Mouse (Mus musculus) heart, postnatal 0 days (tissue): ENCODE data around the gene Ros1. TPM values are rescaled to one million over a fixed set of nuclear protein-coding genes. Genes with fewer than 3 reads are reported as not detected.

ENCODE experiments used
- ATAC-seq: fragments of 200-750 bp; cut with Nextera tagmentation; 2 replicates; pipeline ENCODE4 v1.8.0; 2017; ENCODE audit warnings: low read depth, moderate number of reproducible peaks, moderate library complexity; ENCODE audit not compliant: insufficient read depth
- DNase-seq: peaks from one replicate; pipeline ENCODE4 v3.0.0-alpha.2; 2016; ENCODE audit warnings: low spot score
- H3K27ac ChIP-seq: fragments of 300-500 bp; sonication (generic); 2 replicates; pipeline ENCODE4 v1.5.1; 2014; ENCODE audit warnings: low read depth, mild to moderate bottlenecking
- H3K27me3 ChIP-seq: fragments of 300-500 bp; sonication (generic); 2 replicates; pipeline ENCODE4 v1.6.1; 2014; ENCODE audit warnings: low read length, mixed read lengths; ENCODE audit not compliant: control insufficient read depth, insufficient read depth
- H3K36me3 ChIP-seq: fragments of 300-500 bp; sonication (generic); replicated peaks from 2 replicates; pipeline ENCODE4 v1.6.1; 2014; ENCODE audit warnings: low read length, mixed read lengths; ENCODE audit not compliant: control insufficient read depth, insufficient read depth
- H3K4me1 ChIP-seq: fragments of 300-500 bp; sonication (generic); 2 replicates; pipeline ENCODE4 v1.6.1; 2014; ENCODE audit warnings: antibody characterized with exemption; ENCODE audit not compliant: control insufficient read depth, insufficient read depth
- H3K4me2 ChIP-seq: fragments of 300-500 bp; sonication (generic); 2 replicates; pipeline ENCODE4 v1.6.1; 2014; ENCODE audit warnings: low read depth, mild to moderate bottlenecking, low read length, moderate library complexity
- H3K4me3 ChIP-seq: fragments of 300-500 bp; sonication (generic); 2 replicates; pipeline ENCODE4 v1.5.1; 2014; ENCODE audit warnings: low read depth, low read length
- H3K9ac ChIP-seq: fragments of 300-500 bp; sonication (generic); replicated peaks from 2 replicates; pipeline ENCODE4 v1.6.1; 2014; ENCODE audit warnings: low read depth, low read length, mixed read lengths
- H3K9me3 ChIP-seq: fragments of 300-500 bp; sonication (generic); replicated peaks from 2 replicates; pipeline ENCODE4 v1.6.1; 2016; ENCODE audit warnings: low read length; ENCODE audit not compliant: control insufficient read depth
- CTCF ChIP-seq: IDR thresholded peaks from 2 replicates; pipeline ENCODE4 v1.5.1; 2016; ENCODE audit warnings: antibody characterized with exemption, control low read depth, low read depth
- EP300 ChIP-seq: IDR thresholded peaks from 2 replicates; pipeline ENCODE4 v1.6.1; 2016; ENCODE audit warnings: antibody characterized with exemption, low read depth
- WGBS: fragments of 180-500 bp; shearing (Covaris S2); extraction: QIAGEN DNeasy Blood & Tissue Kit; methylation state at CpG from one replicate; pipeline ENCODE4 v1.1.7; 2014; 5-methylcytosine and 5-hydroxymethylcytosine counted together
- polyA plus RNA-seq: library from polyadenylated mRNA; unstranded; fragments of >200 nt; fragmentation: Nextera tagmentation; extraction: Ambion mirVana; gene quantifications from 2 replicates; pipeline ENCODE4 v1.2.1, GENCODE M21; 2015
- total RNA-seq: library from RNA; depleted of rRNA; stranded (reverse); fragments of >200 nt; gene quantifications from 2 replicates; pipeline ENCODE4 v1.2.3, GENCODE M21; 2014; ENCODE audit warnings: low replicate concordance

Gene Ros1
- total and polyA plus RNA-seq, 2 experiments from 2014 or later, result not detected

DNA sequence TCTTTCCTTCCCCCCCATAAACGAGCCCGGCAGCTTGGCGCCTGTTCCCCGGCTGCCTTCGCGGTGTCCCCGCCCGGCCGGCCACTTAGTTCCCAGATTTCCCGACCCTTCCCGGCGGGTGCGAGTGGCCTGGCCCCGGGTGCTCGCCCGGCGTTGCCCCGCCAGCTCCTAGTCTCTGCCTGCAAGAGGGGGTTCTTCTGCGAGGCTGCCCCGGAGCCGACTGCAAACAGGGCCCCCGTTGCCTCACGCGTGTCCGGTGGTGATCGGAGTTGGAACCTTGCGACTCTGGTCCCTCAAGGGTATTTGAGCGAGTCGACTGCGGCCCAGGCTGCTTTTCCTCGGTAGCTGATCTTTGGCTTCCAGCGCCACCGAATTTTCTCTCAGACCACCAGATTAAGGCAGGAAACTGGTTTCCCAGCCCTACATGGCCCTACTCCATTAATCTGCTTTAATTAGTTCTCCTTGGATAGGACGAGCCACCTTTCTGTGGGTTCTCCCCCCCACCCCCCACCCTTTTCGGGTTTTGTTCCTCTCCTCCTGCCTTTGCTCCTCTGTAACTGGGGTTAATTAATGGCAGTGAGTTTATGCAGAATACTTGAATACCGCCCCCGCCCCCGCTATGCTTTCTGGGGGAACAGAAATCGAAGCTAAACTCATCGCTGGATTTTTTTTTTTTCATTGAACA lies 39.1 kb upstream of the Ros1 start:
- H3K4me2 ChIP-seq, result peak overlapping the region; percentile 90
- no peaks in the 10 kb centered on the region for H3K9me3 ChIP-seq
- no peaks in the 10 kb centered on the region for H3K36me3 ChIP-seq
- no peaks in the 10 kb centered on the region for H3K27me3 ChIP-seq
- DNase-seq, result peak; percentile 22
- H3K4me1 ChIP-seq, result peaks cover 10% of the 10 kb centered on the region
- WGBS, result under 1% methylated on average over 40 of the region's 40 CpGs
- peak; percentile 34 for ATAC-seq
- peak overlapping the region; percentile 76 for H3K4me3 ChIP-seq
- H3K9ac ChIP-seq, result peak overlapping the region; percentile 75
- TF ChIP-seq EP300 (no peak), CTCF (no peak)
- peak overlapping the region; percentile 74 for H3K27ac ChIP-seq

DNA sequence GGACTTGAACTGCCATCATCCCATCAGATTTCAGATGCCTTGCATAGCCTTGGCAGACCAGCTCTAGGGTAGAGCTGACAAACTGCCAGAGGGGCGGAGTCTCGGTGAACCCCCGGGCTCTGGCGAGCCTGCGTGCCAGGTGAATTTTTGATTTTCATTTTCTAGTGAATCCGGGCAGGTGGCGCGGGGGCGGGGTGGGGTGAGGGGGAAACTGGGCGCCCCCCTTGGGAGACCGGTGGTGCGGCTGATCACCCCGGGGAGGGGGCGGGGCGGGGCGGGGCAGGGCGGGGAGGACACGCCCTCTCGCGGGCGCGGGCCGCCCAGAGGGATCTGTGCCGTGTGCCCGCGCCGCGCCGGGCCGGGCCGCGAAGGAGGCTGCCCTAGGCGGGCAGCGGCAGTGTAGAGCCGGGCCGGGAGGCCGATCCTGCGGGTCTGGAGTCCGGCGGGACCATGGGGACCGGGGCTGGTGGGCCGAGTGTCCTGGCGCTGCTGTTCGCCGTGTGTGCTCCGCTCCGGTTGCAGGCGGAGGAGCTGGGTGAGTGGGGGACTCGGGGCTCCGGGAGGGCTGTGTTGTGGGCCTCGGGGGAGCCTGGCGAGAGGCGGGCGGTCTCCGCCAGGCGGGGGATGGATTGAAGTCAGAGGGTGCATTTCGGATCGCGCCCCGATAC lies 38.4 kb upstream of the Ros1 start, which contains the start of gene Dcbld1:
Gene Dcbld1 (plus strand): TSS at position 319 of the 668 bp plus-strand sequence.
- Histone ChIP-seq H3K4me3 (peak within 1 kb of the TSS; percentile 76), H3K36me3 (no peaks in the 10 kb centered on the region), H3K9me3 (no peaks in the 10 kb centered on the region), H3K4me2 (peak within 1 kb of the TSS; percentile 90), H3K27ac (peak within 1 kb of the TSS; percentile 74), H3K4me1 (peaks cover 10% of the 10 kb centered on the region), H3K9ac (peak within 1 kb of the TSS; percentile 75), H3K27me3 (no peaks in the 10 kb centered on the region)
- WGBS, result 1% methylated on average over 46 of the region's 60 CpGs
- TF ChIP-seq EP300 (no peak), CTCF (no peak)
- ATAC-seq (peak; percentile 92), DNase-seq (peak; percentile 55)

DNA sequence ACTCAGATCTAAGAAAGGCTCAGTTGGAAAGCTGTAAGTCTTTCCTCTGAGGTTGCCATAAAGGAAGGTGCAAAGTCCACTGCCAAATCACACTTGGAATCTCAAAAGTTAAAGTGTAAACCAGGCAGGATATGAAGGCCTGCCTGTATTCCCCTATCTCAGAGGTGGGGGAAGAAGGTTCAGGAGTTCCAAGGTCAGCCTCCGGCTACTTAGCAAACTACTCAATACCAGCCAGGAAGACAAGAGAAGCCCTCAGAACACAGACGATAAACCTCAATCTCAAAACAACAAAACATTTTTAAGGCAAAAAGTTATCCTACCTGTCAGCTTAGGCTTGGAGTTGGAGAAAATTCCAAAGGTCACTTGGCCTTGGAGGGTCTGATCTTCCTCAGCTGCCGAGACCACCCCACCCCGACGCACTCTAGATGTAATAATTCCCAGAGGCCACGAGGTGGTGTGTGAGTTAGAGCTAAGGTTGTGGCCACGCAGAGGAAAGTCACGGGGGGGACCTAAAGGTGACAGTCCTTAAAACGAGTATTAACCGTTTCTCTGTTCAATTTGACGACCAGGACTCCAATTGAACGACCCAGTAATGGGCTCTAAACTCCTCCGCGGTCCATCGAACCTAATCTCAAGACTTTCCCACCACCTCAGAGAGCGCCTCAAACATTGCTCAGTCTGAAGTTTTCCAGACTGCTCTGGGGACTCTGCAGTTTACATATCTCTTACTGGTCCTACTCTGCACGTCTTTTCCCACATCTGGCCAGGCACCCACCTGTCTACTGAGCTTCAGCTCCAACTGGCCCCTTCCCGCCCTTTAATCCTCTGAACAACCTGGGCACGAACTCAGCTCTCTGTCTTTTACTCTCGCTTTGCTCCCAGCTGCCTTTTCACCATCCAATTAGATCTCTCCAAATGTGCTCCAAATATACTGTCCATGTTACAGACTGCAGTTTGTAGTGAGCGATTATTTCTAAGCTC lies 37.4 kb upstream of the Ros1 start:
- DNase-seq (peak; percentile 34), ATAC-seq (peak; percentile 29; the same call in 1 of the 2 replicates)
- Histone ChIP-seq H3K27me3 (no peaks in the 10 kb centered on the region), H3K4me1 (peaks cover 10% of the 10 kb centered on the region), H3K4me3 (peak overlapping the region; percentile 76), H3K36me3 (no peaks in the 10 kb centered on the region), H3K4me2 (peak overlapping the region; percentile 90), H3K9ac (no peak overlapping the region), H3K27ac (no peak overlapping the region), H3K9me3 (no peaks in the 10 kb centered on the region)
- no peak for TF ChIP-seq EP300
- peak; percentile 53 for TF ChIP-seq CTCF
- 10% methylated on average over 21 of the region's 21 CpGs for WGBS

DNA sequence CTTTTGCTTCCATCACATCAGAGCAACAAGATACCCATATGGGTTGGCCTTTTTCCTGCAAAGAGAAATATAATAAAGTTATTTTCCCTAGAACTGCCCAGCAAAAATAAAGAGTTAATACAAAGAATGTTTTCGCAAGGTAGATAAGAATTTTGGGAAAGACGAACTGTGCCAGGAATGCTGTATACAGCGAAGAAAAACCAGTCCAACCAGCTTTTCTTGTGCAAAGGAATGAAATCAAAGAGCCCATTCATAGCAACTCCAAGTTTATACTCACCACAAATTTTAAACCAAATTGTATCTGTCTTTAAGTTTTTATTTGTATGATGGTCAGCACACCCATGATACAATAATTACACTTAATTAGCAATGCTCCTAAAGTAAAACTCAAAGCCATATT lies 24.6 kb upstream of the Ros1 start:
- H3K36me3 ChIP-seq, result no peaks in the 10 kb centered on the region
- no peaks in the 10 kb centered on the region for H3K9me3 ChIP-seq
- H3K27me3 ChIP-seq, result no peaks in the 10 kb centered on the region
- no peaks in the 10 kb centered on the region for H3K4me1 ChIP-seq
- TF ChIP-seq CTCF, result no peak
- no peak for TF ChIP-seq EP300
- DNase-seq (no peak), ATAC-seq (no peak)
- no peak overlapping the region for H3K4me2 ChIP-seq
- H3K9ac ChIP-seq, result no peak overlapping the region
- H3K27ac ChIP-seq, result no peak overlapping the region
- no peak overlapping the region for H3K4me3 ChIP-seq
- 63% methylated on average over 3 of the region's 3 CpGs for WGBS

DNA sequence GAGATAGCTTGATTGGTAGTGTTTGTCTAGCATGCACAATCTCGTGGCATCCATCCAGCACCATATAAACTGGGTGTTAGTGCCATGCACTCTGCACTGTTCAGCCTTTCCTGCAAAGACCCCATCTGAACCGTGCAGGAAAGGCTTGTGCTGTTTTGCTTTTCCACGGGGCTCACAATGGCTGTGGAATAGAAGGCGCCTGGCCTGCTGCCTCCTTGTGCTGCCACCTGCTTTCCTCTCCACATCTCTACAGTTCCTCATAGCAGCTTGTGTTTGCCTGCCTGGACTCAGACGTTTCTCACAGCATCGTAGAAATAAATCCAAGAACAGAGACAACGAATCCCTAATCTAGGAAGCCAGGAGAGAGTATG lies 22.5 kb upstream of the Ros1 start:
- Histone ChIP-seq H3K36me3 (no peaks in the 10 kb centered on the region), H3K27ac (no peak overlapping the region), H3K4me2 (no peak overlapping the region), H3K27me3 (no peaks in the 10 kb centered on the region), H3K4me1 (no peaks in the 10 kb centered on the region), H3K9me3 (no peaks in the 10 kb centered on the region), H3K4me3 (no peak overlapping the region), H3K9ac (no peak overlapping the region)
- TF ChIP-seq EP300 (no peak), CTCF (no peak)
- DNase-seq (no peak), ATAC-seq (no peak)
- WGBS, result 45% methylated on average over 7 of the region's 7 CpGs
